Mouse (Mus musculus) forebrain, embryonic 16.5 days (tissue): Measurements from ENCODE around the gene Ska2. TPM values are rescaled to one million over a fixed set of nuclear protein-coding genes. Genes with fewer than 3 reads are reported as not detected.

Experiments used
- ATAC-seq: fragments of 200-750 bp; cut with Nextera tagmentation; 2 replicates; pipeline ENCODE4 v1.8.0; 2017; ENCODE audit warnings: mild to moderate bottlenecking, moderate library complexity
- H3K27ac ChIP-seq: fragments of 300-500 bp; sonication (generic); 2 replicates; pipeline ENCODE4 v1.5.1; 2014; ENCODE audit warnings: low read length, control low read depth
- H3K27me3 ChIP-seq: fragments of 300-500 bp; sonication (generic); replicated peaks from 2 replicates; pipeline ENCODE4 v1.6.1; 2014; ENCODE audit warnings: low read length; ENCODE audit not compliant: control insufficient read depth, insufficient read depth
- H3K36me3 ChIP-seq: fragments of 300-500 bp; sonication (generic); 2 replicates; pipeline ENCODE4 v1.6.1; 2014; ENCODE audit not compliant: control insufficient read depth, insufficient read depth
- H3K4me1 ChIP-seq: fragments of 300-500 bp; sonication (generic); replicated peaks from 2 replicates; pipeline ENCODE4 v1.6.1; 2014; ENCODE audit warnings: low read length; ENCODE audit not compliant: control insufficient read depth, insufficient read depth
- H3K4me2 ChIP-seq: fragments of 300-500 bp; sonication (generic); 2 replicates; pipeline ENCODE4 v1.6.1; 2014; ENCODE audit warnings: mild to moderate bottlenecking, low read length, control low read depth
- H3K4me3 ChIP-seq: fragments of 300-500 bp; sonication (generic); replicated peaks from 2 replicates; pipeline ENCODE4 v1.5.1; 2014; ENCODE audit warnings: mild to moderate bottlenecking, low read length, control low read depth
- H3K9ac ChIP-seq: fragments of 300-500 bp; sonication (generic); replicated peaks from 2 replicates; pipeline ENCODE4 v1.6.1; 2014; ENCODE audit warnings: low read depth, low read length, control low read depth
- H3K9me3 ChIP-seq: fragments of 300-500 bp; sonication (generic); 2 replicates; pipeline ENCODE4 v1.6.1; 2016; ENCODE audit warnings: low read length; ENCODE audit not compliant: control insufficient read depth
- WGBS: fragments of 180-500 bp; shearing (Covaris S2); extraction: QIAGEN DNeasy Blood & Tissue Kit; methylation state at CpG from one replicate; pipeline ENCODE4 v1.1.7; 2014; 5-methylcytosine and 5-hydroxymethylcytosine counted together
- polyA plus RNA-seq: library from polyadenylated mRNA; unstranded; fragments of >200 nt; fragmentation: Nextera tagmentation; extraction: Ambion mirVana; gene quantifications from 2 replicates; pipeline ENCODE4 v1.2.1, GENCODE M21; 2015

Ska2 gene
- polyA plus RNA-seq, 1 experiment from 2014 or later, result 73.0 TPM

DNA sequence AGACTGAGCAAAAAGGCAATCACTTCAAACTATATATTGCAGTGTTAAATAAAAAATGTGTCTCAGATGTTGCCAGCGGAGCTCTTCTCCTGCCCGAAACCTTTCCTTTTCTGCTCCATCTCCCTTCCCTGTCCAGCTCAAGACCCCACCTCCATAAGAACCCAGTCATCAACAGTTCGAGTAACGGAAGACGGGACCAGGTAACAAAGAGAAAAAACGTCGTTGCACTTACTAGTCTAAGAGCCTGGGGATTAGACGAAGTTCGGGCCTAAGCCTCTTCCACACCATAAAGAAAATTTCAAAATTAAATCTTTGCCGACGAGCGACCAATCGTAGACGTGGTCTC lies 652 bp upstream of the Ska2 start, which contains the start of gene Prr11:
Prr11 (minus strand) TSS at position 300 of the 346 bp plus-strand sequence.
- ATAC-seq, result no peak
- Histone ChIP-seq H3K27ac (peak within 1 kb of the TSS; percentile 97), H3K4me3 (peak within 1 kb of the TSS; percentile 98), H3K27me3 (no peaks in the 10 kb centered on the region), H3K4me2 (peak within 1 kb of the TSS; percentile 57), H3K9me3 (no peaks in the 10 kb centered on the region), H3K36me3 (no peaks in the 10 kb centered on the region), H3K9ac (peak within 1 kb of the TSS; percentile 94), H3K4me1 (peaks cover 22% of the 10 kb centered on the region)
- WGBS, result under 1% methylated on average over 14 of the region's 14 CpGs

DNA sequence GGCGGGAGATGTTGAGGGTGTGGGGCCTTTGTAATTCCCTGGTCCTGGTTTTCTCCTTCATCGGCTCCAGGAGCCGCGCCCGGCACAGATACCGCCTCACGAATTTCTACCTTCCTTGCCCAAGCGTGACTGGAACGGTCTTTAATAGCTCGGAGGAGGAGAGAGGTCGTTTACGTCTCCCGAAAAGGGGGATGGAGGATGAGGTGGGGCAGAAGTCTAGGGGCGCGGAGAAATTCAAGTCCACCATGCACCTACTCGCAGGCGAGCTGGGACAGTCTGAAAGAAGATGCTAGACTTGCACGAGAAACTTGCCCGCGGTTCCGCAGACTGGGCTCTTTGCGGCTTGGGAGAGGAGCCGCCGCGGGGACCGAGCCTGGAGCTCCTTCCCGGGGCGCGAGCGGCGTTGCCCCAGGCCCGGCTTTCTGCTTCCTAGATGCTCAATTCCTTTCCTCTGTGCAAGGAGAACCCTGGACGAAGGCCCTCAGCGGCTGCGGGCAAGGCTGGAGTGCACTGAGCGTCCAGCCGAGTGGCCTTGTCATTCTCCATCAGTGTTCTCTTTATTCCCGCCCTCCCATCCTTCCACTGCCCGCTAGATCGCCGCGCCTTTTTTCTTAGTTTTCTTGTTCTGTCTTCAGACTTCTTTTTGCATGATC lies 611 bp downstream of the Ska2 start:
- Histone ChIP-seq H3K9ac (peak overlapping the region; percentile 94), H3K4me2 (peak overlapping the region; percentile 57), H3K27me3 (no peaks in the 10 kb centered on the region), H3K9me3 (no peaks in the 10 kb centered on the region), H3K36me3 (no peaks in the 10 kb centered on the region), H3K4me1 (peaks cover 22% of the 10 kb centered on the region), H3K4me3 (peak overlapping the region; percentile 98), H3K27ac (peak overlapping the region; percentile 97)
- under 1% methylated on average over 42 of the region's 42 CpGs for WGBS
- ATAC-seq, result no peak

DNA sequence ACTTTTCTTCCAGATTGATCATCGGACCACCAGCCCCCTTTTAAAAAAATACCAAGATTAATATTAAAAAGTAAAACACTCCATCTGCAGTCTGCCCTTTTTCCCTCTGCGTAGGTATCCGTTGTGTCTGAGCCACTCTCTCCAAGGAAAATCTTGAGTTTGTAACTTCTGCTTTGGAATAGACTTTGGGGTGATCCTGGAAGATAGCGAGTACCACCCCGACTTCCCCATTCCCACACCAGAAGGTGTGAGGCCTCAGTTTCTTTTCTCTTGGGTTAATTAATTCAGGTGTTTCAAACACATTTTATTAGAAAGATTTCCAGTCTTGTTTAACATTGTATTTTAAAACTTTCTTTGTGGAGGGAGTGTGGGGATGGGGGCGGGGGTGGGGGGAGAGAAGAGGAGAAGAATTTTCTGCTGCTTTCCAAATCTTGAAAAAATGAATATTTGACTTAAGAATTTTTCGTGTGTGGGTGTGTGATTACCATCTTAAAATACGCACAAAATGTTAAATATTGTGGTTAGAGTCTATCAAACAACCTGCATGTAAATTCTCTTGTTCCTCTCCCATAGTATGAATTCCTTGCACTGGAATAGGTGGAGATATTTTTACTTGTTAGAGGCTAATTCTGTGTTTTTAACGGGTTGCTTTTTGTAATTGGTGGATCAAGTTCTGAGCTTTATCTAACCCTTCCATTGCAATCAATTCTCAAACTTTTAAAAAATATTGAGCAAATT lies 1.3 kb downstream of the Ska2 start:
- peak overlapping the region; percentile 57 for H3K4me2 ChIP-seq
- peak overlapping the region; percentile 98 for H3K4me3 ChIP-seq
- no peaks in the 10 kb centered on the region for H3K27me3 ChIP-seq
- no peaks in the 10 kb centered on the region for H3K9me3 ChIP-seq
- no peaks in the 10 kb centered on the region for H3K36me3 ChIP-seq
- peaks cover 22% of the 10 kb centered on the region for H3K4me1 ChIP-seq
- H3K9ac ChIP-seq, result peak overlapping the region; percentile 94
- H3K27ac ChIP-seq, result peak overlapping the region; percentile 97
- ATAC-seq, result no peak
- WGBS, result 2% methylated on average over 9 of the region's 9 CpGs

DNA sequence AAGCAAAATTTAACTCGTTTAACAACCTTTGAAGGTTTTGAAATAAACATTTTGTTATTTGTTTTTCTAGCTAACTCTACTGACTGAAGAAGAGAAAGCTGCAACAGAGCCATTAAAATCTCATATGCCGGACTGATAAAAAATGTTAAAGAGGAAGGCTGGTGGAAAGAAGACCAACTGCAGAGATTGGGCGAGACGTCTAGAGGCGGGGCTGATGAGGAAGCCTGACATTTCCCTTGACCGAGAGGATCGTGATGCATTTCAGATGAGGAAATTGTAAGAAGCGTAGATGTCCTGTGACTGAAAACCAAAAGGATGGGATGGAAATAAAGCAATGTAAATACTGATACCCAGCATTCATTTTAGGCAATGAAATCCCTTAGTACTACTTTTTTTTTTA lies 12.8 kb downstream of the Ska2 start:
- H3K9ac ChIP-seq, result no peak overlapping the region
- H3K36me3 ChIP-seq, result peaks cover 29% of the 10 kb centered on the region
- peaks cover 8% of the 10 kb centered on the region for H3K4me1 ChIP-seq
- 74% methylated on average over 8 of the region's 8 CpGs for WGBS
- ATAC-seq, result no peak
- no peaks in the 10 kb centered on the region for H3K27me3 ChIP-seq
- no peak overlapping the region for H3K27ac ChIP-seq
- no peak overlapping the region for H3K4me3 ChIP-seq
- H3K4me2 ChIP-seq, result no peak overlapping the region
- H3K9me3 ChIP-seq, result no peaks in the 10 kb centered on the region

DNA sequence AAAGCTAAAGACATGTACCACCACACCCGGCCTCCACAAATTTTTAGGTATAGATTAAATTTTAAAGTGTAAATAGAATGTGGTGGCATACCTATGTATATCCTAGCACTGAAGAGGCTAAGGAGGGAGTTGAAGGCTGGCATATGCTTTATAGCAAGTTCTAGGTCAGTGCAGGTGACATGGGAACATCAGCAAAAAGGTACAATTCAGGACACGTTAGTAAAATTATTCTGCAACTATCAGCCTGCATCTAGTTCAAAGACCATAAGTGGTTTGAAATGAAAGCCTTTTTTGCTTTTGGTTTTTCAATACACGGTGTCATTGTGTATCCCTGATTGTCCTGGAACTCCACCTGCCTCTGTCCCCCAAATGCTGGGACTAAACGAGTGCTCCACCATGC lies 16.5 kb downstream of the Ska2 start:
- 0 out of 2 replicates have a peak overlapping the region, but pooled peaks have one; percentile 3 for H3K4me3 ChIP-seq
- peaks cover 17% of the 10 kb centered on the region for H3K36me3 ChIP-seq
- H3K4me1 ChIP-seq, result peaks cover 20% of the 10 kb centered on the region
- WGBS, result 43% methylated on average over 4 of the region's 4 CpGs
- H3K4me2 ChIP-seq, result peak overlapping the region; percentile 72
- H3K27ac ChIP-seq, result peak overlapping the region; percentile 56; the same call in 1 of the 2 replicates
- ATAC-seq, result no peak
- no peak overlapping the region; the same call in 1 of the 2 replicates for H3K9ac ChIP-seq
- H3K27me3 ChIP-seq, result no peaks in the 10 kb centered on the region
- H3K9me3 ChIP-seq, result no peaks in the 10 kb centered on the region

DNA sequence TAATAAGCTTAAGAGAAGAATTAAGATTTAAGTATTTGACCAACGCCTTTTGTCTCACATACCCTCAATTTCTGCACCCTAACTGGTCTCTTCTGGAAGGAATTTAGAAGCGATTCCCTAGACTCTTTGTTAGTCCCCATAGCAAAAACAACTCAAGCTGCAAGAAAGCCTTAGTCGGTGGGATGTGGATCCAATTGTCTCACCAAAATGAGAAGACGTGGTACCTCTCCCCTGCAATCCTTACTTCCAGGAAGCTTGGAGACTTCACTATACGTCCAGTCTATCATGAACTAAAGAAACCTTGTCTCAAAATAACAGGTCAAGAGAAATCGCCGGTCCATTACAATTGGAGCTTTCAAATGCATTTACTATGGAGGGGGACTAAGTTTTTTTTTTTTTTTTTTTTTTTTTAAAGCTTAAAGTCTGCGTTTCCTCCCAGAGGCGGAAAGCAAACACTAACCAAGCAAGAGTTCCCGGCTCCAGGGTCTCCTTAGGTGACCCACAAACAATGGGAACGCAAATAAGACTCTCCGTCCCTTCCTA lies 17.3 kb downstream of the Ska2 start:
- peaks cover 12% of the 10 kb centered on the region for H3K36me3 ChIP-seq
- H3K4me3 ChIP-seq, result peak overlapping the region; percentile 96
- H3K9ac ChIP-seq, result peak overlapping the region; percentile 61
- peaks cover 20% of the 10 kb centered on the region for H3K4me1 ChIP-seq
- peak overlapping the region; percentile 94 for H3K27ac ChIP-seq
- no peaks in the 10 kb centered on the region for H3K27me3 ChIP-seq
- 2% methylated on average over 12 of the region's 12 CpGs for WGBS
- H3K9me3 ChIP-seq, result no peaks in the 10 kb centered on the region
- no peak for ATAC-seq
- H3K4me2 ChIP-seq, result peak overlapping the region; percentile 72

DNA sequence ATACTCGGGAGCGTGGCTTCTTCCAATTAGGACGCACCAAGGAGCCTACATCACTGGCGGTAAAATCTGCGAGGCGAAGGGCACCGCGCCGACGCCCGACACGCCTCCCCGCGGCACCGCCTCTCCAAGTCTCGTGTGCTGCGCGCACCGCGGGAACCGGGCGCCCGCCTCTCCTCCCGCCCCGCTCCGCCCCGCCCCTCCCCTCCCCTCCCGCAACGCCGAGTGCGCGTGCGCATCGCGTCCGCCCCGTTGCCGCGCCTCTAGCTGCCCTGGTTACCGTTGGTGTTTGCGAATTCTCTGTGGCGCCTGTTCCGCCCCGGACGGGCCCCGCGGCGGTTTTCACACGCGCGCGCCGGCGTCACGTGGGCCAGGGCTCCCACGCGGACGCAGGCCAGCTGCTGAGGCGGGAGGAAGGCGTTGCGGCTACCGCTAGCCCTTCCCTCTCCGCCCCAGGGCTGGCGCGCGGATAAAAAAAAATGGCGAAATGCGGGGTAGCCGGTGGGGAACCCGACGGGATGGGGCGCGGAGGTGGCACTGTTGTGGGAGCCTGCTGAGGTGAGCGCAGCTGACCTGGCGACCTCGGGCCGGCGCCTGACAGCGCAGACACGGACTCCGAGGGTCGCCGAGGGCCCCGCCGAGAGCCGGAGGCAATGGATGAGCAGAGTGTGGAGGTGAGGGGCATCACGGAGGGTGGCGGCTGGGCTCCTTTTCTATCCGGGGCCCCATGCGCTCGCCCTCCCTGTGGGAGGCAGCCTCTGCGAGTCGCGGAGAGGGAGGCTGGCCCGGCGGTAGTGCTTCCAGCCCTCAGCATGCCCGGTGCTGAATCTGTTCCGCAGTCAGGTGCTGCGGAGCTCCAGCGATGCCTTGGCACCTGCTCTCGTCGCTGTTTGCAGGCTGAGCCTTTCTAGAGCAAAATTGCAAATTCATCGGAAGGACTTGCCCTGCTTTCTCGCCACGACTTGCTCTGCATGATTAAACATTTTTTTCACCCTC lies 18.1 kb downstream of the Ska2 start, which contains the start of gene Trim37:
Trim37 (plus strand) TSS at position 254 of the 993 bp plus-strand sequence.
- peak; percentile 96 for ATAC-seq
- Histone ChIP-seq H3K27me3 (no peaks in the 10 kb centered on the region), H3K4me2 (peak within 1 kb of the TSS; percentile 80), H3K9me3 (no peaks in the 10 kb centered on the region), H3K4me1 (peaks cover 20% of the 10 kb centered on the region), H3K36me3 (peaks cover 11% of the 10 kb centered on the region), H3K4me3 (peak within 1 kb of the TSS; percentile 96), H3K27ac (peak within 1 kb of the TSS; percentile 94), H3K9ac (peak within 1 kb of the TSS; percentile 92)
- under 1% methylated on average over 92 of the region's 105 CpGs for WGBS

DNA sequence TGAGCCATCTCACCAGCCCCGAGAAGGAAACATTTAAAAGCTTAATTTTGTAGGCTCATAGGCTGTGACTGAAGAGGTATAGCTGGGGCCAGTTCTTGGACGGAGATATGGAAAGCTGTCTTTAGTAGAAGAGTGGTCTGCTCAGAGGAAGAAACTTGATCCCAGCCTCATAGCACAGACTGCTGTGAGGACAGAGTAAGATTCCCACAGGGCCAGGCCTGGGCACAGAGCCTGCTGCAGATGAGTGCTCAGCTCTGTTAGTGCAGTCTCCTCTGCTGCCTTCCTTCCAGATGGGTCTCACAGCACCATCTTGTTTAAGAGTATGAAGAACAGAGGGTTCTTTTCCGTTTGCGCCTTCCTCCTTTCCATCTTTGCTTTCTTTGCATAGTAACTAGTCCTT lies 27.2 kb downstream of the Ska2 start:
- ATAC-seq, result no peak

More for the DNA sequence above, 27.2 kb downstream of the Ska2 start:
- Histone ChIP-seq H3K4me2 (no peak overlapping the region), H3K36me3 (no peaks in the 10 kb centered on the region), H3K27ac (no peak overlapping the region), H3K4me3 (no peak overlapping the region), H3K27me3 (no peaks in the 10 kb centered on the region), H3K9ac (no peak overlapping the region), H3K4me1 (no peaks in the 10 kb centered on the region), H3K9me3 (no peaks in the 10 kb centered on the region)
- WGBS, result 90% methylated on average over 4 of the region's 4 CpGs
